Mouse (Mus musculus) cerebellum, postnatal 36 days (tissue): Measurements from ENCODE around the gene Dcpp1.

Experiments used
- DNase-seq, 2 experiments: peaks; one replicate each; pipeline ENCODE4 v3.0.0; 2021 to 2022; ENCODE audit warnings: mixed read lengths in 2 of 2

Dcpp1 gene

GRCm38 (mm10) chr17:23931157-23931556 is 50.5 kb downstream of the Dcpp1 start:
- no peak for DNase-seq
